Mouse (Mus musculus): ENCODE results near the gene Ing2. TPM values are rescaled to one million over a fixed set of nuclear protein-coding genes. Genes with fewer than 3 reads are reported as not detected.

Gene Ing2
- 11.3 and 12.6 TPM in 2 replicates for polyA plus RNA-seq (2014; fragmentation: Nextera tagmentation; extraction: Ambion mirVana)

- Histone ChIP-seq H3K27me3 (replicated peaks; ENCODE audit: control insufficient read depth, insufficient read depth, low read length) (no peaks in the 10 kb centered on the region), H3K9ac (ENCODE audit: low read depth, low read length) (peak within 1 kb of the TSS; percentile 87), H3K4me1 (ENCODE audit: control insufficient read depth, insufficient read depth, low read length) (no peaks in the 10 kb centered on the region; the same call in 1 of the 2 replicates), H3K36me3 (ENCODE audit: control insufficient read depth, insufficient read depth, low read length) (no peaks in the 10 kb centered on the region), H3K4me2 (ENCODE audit: low read depth, low read length) (peak within 1 kb of the TSS; percentile 66), H3K9me3 (ENCODE audit: control insufficient read depth, low read length) (no peaks in the 10 kb centered on the region), H3K4me3 (ENCODE audit: low read depth, low read length) (peak within 1 kb of the TSS; percentile 97), H3K27ac (replicated peaks; ENCODE audit: low read depth, low read length) (peak within 1 kb of the TSS; percentile 89)
- peak; percentile 91 for ATAC-seq (ENCODE audit: low read depth)
- 0% methylated on average over 14 of the region's 106 CpGs for WGBS
- peak; percentile 100 for DNase-seq (ENCODE audit: low spot score)
Measured at GRCm38 (mm10) chr8:47674777-47675710, at the start of gene Ing2. Gene Ing2, minus strand, starts transcription at chr8:47675556.

DNA sequence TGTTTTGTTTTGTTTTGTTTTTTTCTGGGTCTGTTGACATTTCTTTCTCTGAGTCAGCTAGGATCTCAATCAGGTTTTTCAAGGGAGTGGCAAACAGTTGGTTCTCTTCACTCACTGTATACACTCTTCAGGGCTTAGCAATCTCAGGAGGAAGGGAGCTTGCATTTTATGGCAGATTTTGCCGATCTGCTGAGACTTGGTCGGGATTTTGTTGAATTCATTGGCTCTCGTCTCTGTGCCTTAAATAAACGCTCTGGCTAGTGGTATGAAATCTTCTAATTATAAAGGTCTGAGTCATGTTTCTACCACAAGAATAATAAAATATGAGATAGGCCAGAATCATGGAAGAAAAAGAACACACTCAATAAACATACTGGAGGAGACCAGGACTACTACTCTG lies 46.3 kb upstream of the Ing2 start:
- no peaks in the 10 kb centered on the region for H3K4me1 ChIP-seq (ENCODE audit: control insufficient read depth, insufficient read depth, low read length)
- H3K27me3 ChIP-seq (replicated peaks; ENCODE audit: control insufficient read depth, insufficient read depth, low read length): no peaks in the 10 kb centered on the region
- no peaks in the 10 kb centered on the region for H3K36me3 ChIP-seq (ENCODE audit: control insufficient read depth, insufficient read depth, low read length)
- H3K4me3 ChIP-seq (ENCODE audit: low read depth, low read length): no peak overlapping the region
- ATAC-seq (ENCODE audit: low read depth): no peak
- no peak overlapping the region for H3K27ac ChIP-seq (replicated peaks; ENCODE audit: low read depth, low read length)
- no peak overlapping the region for H3K9ac ChIP-seq (ENCODE audit: low read depth, low read length)
- DNase-seq (ENCODE audit: low spot score): no peak
- H3K4me2 ChIP-seq (ENCODE audit: low read depth, low read length): no peak overlapping the region
- 60% methylated on average over 4 of the region's 4 CpGs for WGBS
- H3K9me3 ChIP-seq (ENCODE audit: control insufficient read depth, low read length): no peaks in the 10 kb centered on the region

DNA sequence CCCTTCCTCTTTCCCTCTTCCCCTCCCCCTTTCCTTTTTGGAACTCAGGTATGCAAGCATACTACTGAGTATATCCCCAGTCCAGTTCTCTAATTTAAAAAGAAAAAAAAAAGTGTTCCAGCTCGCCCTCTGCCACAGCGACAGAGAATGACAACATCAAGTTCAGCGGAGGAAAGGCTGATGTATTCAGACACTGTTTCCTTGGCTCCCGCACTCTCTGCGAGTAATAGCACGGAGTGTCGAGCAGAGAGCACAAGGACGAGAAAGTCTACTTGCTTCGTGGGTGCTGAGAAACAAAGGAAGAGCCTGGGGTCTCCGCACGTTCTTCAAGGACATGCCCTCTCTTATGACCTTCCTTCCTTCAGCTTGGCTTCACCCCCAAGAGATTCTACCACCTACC lies 43.3 kb upstream of the Ing2 start:
- H3K9ac ChIP-seq (ENCODE audit: low read depth, low read length): no peak overlapping the region
- H3K27ac ChIP-seq (replicated peaks; ENCODE audit: low read depth, low read length): no peak overlapping the region
- no peak overlapping the region for H3K4me3 ChIP-seq (ENCODE audit: low read depth, low read length)
- no peaks in the 10 kb centered on the region for H3K9me3 ChIP-seq (ENCODE audit: control insufficient read depth, low read length)
- no peaks in the 10 kb centered on the region for H3K4me1 ChIP-seq (ENCODE audit: control insufficient read depth, insufficient read depth, low read length)
- H3K4me2 ChIP-seq (ENCODE audit: low read depth, low read length): no peak overlapping the region
- ATAC-seq (ENCODE audit: low read depth) (no peak), DNase-seq (ENCODE audit: low spot score) (no peak)
- H3K27me3 ChIP-seq (replicated peaks; ENCODE audit: control insufficient read depth, insufficient read depth, low read length): no peaks in the 10 kb centered on the region
- no peaks in the 10 kb centered on the region for H3K36me3 ChIP-seq (ENCODE audit: control insufficient read depth, insufficient read depth, low read length)
- WGBS: 21% methylated on average over 11 of the region's 11 CpGs

DNA sequence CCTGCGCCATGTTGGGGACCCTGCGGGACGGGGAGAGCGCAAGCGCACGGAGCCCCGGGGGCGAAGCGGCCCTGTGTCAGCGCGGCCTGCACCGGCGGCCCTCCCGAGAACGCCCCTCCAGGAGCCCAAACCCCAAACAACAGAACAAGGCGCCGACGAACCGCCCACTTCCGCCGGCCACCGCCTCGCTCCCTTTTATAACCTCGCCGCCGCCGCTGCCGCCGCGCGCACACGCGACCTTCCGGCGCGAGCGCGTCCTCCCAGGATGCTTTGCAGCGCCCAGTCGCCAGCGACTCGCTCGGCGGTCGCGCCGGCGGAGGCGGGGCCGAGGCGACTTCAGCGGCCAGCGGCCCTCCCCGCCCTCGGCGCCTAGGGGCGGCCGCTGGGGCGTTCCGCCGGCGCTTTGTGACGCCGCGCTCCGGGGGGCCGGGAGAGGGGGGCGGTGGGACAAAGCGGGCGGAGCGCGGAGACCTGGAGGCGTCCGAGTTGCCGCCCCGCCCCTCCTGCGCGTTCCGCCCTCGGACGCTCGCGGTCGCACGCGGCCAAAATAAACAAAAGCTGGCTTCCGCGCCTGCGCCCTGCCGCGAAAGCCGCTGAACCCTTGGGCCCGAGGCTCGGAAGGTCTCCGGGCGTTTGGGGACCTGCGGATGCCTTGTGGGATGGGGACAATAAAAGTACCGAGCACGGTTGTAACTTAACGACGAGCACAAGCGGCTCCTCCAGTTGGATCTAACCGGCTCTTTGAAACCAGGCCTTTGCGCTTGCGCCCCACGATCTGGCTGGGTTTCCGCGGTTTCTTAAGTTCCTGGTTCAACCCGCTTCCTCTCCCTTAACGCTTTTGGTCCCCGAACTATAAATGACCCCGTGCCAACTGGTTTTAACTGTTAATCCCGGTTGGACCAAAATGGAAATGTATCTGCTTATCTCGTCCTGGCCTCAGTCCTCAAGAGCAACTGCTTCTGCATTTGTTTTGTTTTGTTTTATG lies 38.7 kb upstream of the Ing2 start, which contains the start of gene Cdkn2aip:
TSS of gene Cdkn2aip (minus strand) at position 172 of the 985 bp plus-strand sequence.
- Histone ChIP-seq H3K36me3 (ENCODE audit: control insufficient read depth, insufficient read depth, low read length) (peaks cover 19% of the 10 kb centered on the region), H3K4me3 (ENCODE audit: low read depth, low read length) (peak within 1 kb of the TSS; percentile 97), H3K27me3 (replicated peaks; ENCODE audit: control insufficient read depth, insufficient read depth, low read length) (no peaks in the 10 kb centered on the region), H3K27ac (replicated peaks; ENCODE audit: low read depth, low read length) (peak within 1 kb of the TSS; percentile 96), H3K9me3 (ENCODE audit: control insufficient read depth, low read length) (no peaks in the 10 kb centered on the region), H3K4me1 (ENCODE audit: control insufficient read depth, insufficient read depth, low read length) (peaks cover 4% of the 10 kb centered on the region; the same call in 1 of the 2 replicates), H3K9ac (ENCODE audit: low read depth, low read length) (peak within 1 kb of the TSS; percentile 90), H3K4me2 (ENCODE audit: low read depth, low read length) (peak within 1 kb of the TSS; percentile 81)
- WGBS: under 1% methylated on average over 49 of the region's 114 CpGs
- DNase-seq (ENCODE audit: low spot score) (peak; percentile 98), ATAC-seq (ENCODE audit: low read depth) (peak; percentile 94)

GRCm38 (mm10) chr8:47713171-47713663 lies 37.9 kb upstream of the Ing2 start:
- peaks cover 4% of the 10 kb centered on the region; the same call in 1 of the 2 replicates for H3K4me1 ChIP-seq (ENCODE audit: control insufficient read depth, insufficient read depth, low read length)
- H3K4me2 ChIP-seq (ENCODE audit: low read depth, low read length): peak overlapping the region; percentile 81
- peaks cover 27% of the 10 kb centered on the region for H3K36me3 ChIP-seq (ENCODE audit: control insufficient read depth, insufficient read depth, low read length)
- H3K9ac ChIP-seq (ENCODE audit: low read depth, low read length): peak overlapping the region; percentile 90
- H3K27me3 ChIP-seq (replicated peaks; ENCODE audit: control insufficient read depth, insufficient read depth, low read length): no peaks in the 10 kb centered on the region
- no peaks in the 10 kb centered on the region for H3K9me3 ChIP-seq (ENCODE audit: control insufficient read depth, low read length)
- DNase-seq (ENCODE audit: low spot score): peak; percentile 48
- H3K27ac ChIP-seq (replicated peaks; ENCODE audit: low read depth, low read length): peak overlapping the region; percentile 96
- peak; percentile 13 for ATAC-seq (ENCODE audit: low read depth)
- 2% methylated on average over 23 of the region's 44 CpGs for WGBS
- H3K4me3 ChIP-seq (ENCODE audit: low read depth, low read length): peak overlapping the region; percentile 97

DNA sequence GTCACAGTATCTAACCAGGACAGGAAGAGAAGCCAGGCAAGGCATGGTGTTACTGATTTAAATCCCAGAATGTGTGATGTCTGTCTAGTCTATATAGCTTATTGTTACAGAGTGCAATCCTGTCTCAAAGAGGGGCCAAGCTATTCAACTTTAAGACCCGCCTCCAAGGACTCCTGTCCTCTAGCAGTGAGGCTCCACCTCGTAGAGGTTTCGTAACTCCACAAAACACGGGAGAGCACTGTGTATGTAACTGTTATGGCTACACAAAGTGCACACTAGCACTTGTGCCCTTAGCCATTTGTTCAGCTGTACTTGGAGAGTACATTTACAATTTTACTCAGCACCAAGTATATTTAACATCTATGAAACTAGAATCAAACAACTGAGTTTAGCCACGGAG lies 32.8 kb upstream of the Ing2 start:
- Histone ChIP-seq H3K9ac (ENCODE audit: low read depth, low read length) (no peak overlapping the region), H3K36me3 (ENCODE audit: control insufficient read depth, insufficient read depth, low read length) (peaks cover 46% of the 10 kb centered on the region), H3K4me1 (ENCODE audit: control insufficient read depth, insufficient read depth, low read length) (peaks cover 4% of the 10 kb centered on the region; the same call in 1 of the 2 replicates), H3K27me3 (replicated peaks; ENCODE audit: control insufficient read depth, insufficient read depth, low read length) (no peaks in the 10 kb centered on the region), H3K4me3 (ENCODE audit: low read depth, low read length) (no peak overlapping the region), H3K9me3 (ENCODE audit: control insufficient read depth, low read length) (no peaks in the 10 kb centered on the region), H3K4me2 (ENCODE audit: low read depth, low read length) (no peak overlapping the region), H3K27ac (replicated peaks; ENCODE audit: low read depth, low read length) (no peak overlapping the region)
- ATAC-seq (ENCODE audit: low read depth): no peak
- no peak for DNase-seq (ENCODE audit: low spot score)
- WGBS: 90% methylated on average over 5 of the region's 5 CpGs

- H3K9me3 ChIP-seq (ENCODE audit: control insufficient read depth, low read length): no peaks in the 10 kb centered on the region
- H3K9ac ChIP-seq (ENCODE audit: low read depth, low read length): no peak overlapping the region
- H3K4me1 ChIP-seq (ENCODE audit: control insufficient read depth, insufficient read depth, low read length): no peaks in the 10 kb centered on the region
- no peak for DNase-seq (ENCODE audit: low spot score)
- H3K4me3 ChIP-seq (ENCODE audit: low read depth, low read length): no peak overlapping the region
- no peak overlapping the region for H3K27ac ChIP-seq (replicated peaks; ENCODE audit: low read depth, low read length)
- ATAC-seq (ENCODE audit: low read depth): no peak
- WGBS: 88% methylated on average over 8 of the region's 8 CpGs
- no peaks in the 10 kb centered on the region for H3K27me3 ChIP-seq (replicated peaks; ENCODE audit: control insufficient read depth, insufficient read depth, low read length)
- no peak overlapping the region for H3K4me2 ChIP-seq (ENCODE audit: low read depth, low read length)
- peaks cover 40% of the 10 kb centered on the region for H3K36me3 ChIP-seq (ENCODE audit: control insufficient read depth, insufficient read depth, low read length)
Measured at GRCm38 (mm10) chr8:47706746-47707145, 31.4 kb upstream of the Ing2 start.

DNA sequence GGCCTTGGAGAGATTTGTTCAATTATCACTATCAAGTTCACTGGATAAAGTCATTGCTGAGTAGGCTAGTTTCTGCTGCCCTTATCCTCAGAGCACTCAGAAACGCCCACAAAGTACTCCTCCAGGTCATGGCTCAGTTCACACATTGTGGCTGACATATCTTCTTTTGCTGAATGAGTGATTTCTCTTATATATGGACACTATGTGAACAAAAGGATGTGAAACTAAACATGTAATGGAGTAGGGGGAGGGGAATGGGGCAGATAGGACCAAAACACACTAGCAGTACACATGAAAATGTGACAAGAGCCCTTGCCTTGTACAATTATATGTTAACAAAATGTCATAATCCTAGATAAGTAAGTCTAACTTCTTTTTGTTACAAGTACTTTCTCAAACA lies 27.0 kb upstream of the Ing2 start:
- Histone ChIP-seq H3K27me3 (replicated peaks; ENCODE audit: control insufficient read depth, insufficient read depth, low read length) (no peaks in the 10 kb centered on the region), H3K4me2 (ENCODE audit: low read depth, low read length) (no peak overlapping the region), H3K9ac (ENCODE audit: low read depth, low read length) (no peak overlapping the region), H3K9me3 (ENCODE audit: control insufficient read depth, low read length) (no peaks in the 10 kb centered on the region), H3K4me1 (ENCODE audit: control insufficient read depth, insufficient read depth, low read length) (no peaks in the 10 kb centered on the region), H3K36me3 (ENCODE audit: control insufficient read depth, insufficient read depth, low read length) (peaks cover 12% of the 10 kb centered on the region; the same call in 1 of the 2 replicates), H3K27ac (replicated peaks; ENCODE audit: low read depth, low read length) (no peak overlapping the region), H3K4me3 (ENCODE audit: low read depth, low read length) (no peak overlapping the region)
- DNase-seq (ENCODE audit: low spot score) (no peak), ATAC-seq (ENCODE audit: low read depth) (no peak)
- WGBS: 47% methylated on average over 1 of the region's 1 CpGs

All from embryonic facial prominence, embryonic 14.5 days (tissue).